Mouse (Mus musculus) heart, postnatal 36 days (tissue): ENCODE measurements around the gene Tcp10c. TPM values are rescaled to one million over a fixed set of nuclear protein-coding genes. Genes with fewer than 3 reads are reported as not detected.
"Not testable (repeated sequence)": the region's sequence is repeated elsewhere in the genome, so short reads cannot be mapped to it uniquely, and the experiment has no call there.

Experiments
- DNase-seq, 2 experiments: peaks; one replicate each; pipeline ENCODE4 v3.0.0; 2021 to 2022
- intact Hi-C: fragments of 180-260 bp; cut with DNase I; formaldehyde crosslinking; loops from one replicate; pipeline ENCODE4 v1.15.1; 2025
- total RNA-seq, 2 experiments: library from RNA; stranded (reverse); gene quantifications; 2 replicates each; pipeline ENCODE4 v1.2.3; 2021

Tcp10c gene
- not detected for total RNA-seq

DNA sequence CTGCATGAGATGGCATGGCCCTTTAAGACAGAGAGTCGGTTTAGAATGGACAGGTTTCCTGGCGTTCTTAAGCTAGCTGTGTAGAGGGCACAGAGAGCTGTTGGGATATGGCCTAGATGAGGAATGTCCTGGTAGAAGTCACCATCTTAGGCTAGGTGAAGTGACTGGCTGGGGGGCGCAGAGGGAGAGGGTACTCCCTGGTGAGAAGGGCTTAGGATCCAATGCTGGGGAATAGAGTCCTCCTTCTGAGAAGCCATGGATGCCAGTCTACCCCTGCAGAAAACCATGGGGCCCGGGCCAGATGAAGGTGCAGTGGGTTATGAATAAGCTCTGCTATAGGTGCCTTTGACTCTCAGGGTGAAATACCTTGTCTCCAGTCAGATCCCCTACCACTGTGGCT lies at the start of gene Tcp10c:
TSS of gene Tcp10c (plus strand) at position 52 of the 400 bp plus-strand sequence.
- DNase-seq, intact Hi-C loops: not testable (repeated sequence)

GRCm38 (mm10) chr17:13307852-13308251 lies 46.5 kb upstream of the Tcp10c start:
- intact Hi-C loops, DNase-seq: not testable (repeated sequence)

DNA sequence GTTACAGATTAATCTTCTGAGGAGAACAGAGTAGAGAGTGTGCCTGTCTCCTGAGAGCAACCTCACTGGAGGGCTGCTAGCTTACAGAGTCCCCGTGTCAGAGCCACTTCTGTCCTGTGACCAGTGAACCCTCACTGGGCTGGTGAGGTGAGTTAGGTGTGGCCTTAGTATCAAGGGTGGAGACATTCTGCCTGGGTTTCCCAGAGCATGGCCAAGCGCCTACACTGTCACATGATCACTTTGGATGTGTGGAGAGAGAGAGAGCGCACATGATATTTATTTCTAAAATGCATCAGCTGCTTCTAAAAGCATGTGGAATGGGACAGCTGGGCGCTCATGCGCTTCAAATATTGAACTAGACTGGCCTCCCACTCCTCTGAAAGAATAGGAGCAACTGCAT lies 46.0 kb upstream of the Tcp10c start:
- DNase-seq, intact Hi-C loops: not testable (repeated sequence)

- intact Hi-C loops, DNase-seq: not testable (repeated sequence)
Observed at GRCm38 (mm10) chr17:13308746-13309145, 45.6 kb upstream of the Tcp10c start.

GRCm38 (mm10) chr17:13309182-13309631 lies 45.2 kb upstream of the Tcp10c start:
- intact Hi-C loops, DNase-seq: not testable (repeated sequence)

GRCm38 (mm10) chr17:13329967-13330366 lies 24.4 kb upstream of the Tcp10c start:
- DNase-seq, intact Hi-C loops: not testable (repeated sequence)

- DNase-seq, intact Hi-C loops: not testable (repeated sequence)
Observed at GRCm38 (mm10) chr17:13331179-13331578, 23.2 kb upstream of the Tcp10c start.

- DNase-seq, intact Hi-C loops: not testable (repeated sequence)
Observed at GRCm38 (mm10) chr17:13332496-13332895, 21.9 kb upstream of the Tcp10c start.

DNA sequence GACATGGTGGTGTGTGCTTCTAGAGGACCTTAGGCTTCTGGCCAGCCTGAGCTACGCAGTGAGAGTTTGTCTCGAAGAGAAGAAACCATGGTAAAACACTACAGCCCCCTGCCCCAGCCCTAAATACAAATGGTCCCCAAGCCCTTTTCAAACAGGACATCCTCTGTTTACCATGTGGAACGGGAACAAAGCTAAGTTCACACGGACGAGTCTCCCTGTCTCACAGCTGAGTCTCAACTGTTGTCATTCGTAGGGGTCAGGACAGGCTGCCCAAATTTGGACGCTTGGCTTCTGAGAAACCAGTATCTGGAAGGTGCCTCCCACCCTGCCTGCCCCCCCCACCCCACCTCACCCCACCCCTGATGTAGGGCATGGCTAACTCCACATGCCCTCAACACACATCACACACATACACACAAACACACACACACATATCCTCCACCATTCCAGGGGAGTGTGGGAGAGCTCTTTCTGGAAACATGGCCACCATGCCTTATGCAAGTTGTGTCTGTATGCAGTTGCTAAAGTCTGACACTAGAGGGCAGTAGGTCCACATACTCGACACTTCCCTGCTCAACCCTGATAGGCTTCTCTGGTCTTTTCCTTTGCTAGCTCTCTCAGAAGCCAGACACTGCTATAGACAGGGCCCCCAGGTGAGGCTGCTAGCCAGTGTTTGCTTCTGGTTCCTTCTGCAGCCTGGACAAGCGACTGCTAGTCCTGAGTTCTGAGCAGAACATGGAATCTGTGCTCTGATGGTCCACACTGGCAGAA lies 17.2 kb upstream of the Tcp10c start:
- intact Hi-C loops: not testable (repeated sequence)
- DNase-seq: peak; percentile 23 to 42

DNA sequence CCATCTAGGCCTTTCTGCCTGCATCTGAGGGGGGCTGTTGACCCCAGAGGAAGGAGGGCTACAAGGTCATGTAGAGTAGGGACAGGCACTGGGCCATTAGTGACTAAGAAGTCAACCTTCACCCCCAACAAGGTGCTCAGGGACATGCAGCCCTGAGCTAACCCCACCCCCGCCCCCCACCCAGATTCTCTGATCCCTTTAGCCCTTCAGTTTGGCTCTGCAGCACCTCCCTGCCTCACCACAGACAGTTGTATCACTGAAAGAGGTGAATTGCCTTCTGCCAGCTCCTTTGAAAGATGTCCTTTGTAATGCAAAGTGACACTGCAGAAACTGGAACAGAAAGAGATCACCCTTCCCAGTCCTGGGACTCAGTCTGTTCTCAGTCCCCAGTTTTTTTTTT lies 16.4 kb upstream of the Tcp10c start:
- DNase-seq, intact Hi-C loops: not testable (repeated sequence)

DNA sequence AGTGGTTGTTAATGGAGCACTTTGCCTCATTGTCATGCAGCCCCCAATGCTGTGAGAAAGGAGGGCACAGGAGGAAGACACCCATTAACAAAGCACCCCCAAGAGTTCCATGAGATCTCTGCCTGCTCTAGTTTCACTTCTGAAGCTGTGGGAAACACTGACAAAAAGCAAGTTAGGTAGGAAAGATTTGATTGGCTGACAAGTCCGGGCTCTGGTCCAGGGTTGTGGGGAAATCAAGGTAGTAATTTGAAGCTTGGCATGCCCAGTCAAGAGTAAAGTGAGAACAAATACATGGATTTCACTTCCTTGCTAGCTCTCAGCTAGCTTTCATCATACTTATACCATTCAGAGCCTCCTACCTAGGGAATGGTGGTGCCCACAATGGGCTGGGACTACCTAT lies 14.3 kb upstream of the Tcp10c start:
- DNase-seq, intact Hi-C loops: not testable (repeated sequence)

DNA sequence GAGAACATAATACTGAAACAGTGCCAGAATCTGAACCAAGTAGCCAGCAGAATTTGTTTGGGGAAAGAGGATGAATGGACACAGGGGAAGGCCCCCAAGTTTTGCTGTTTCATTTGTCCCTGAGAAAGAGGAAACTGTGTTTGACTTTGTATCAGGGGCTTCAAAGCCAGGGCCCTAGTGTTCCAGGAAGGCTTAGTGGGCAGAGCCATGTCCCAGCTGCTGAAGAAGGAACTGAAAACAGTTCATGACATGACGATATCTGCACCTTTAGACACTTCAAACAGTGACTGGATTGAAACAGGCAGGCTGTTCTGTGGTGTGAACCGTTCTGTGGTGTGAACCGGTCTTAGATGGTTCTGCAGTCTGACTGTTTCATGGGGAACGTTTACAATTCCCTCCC lies 8.4 kb upstream of the Tcp10c start:
- DNase-seq, intact Hi-C loops: not testable (repeated sequence)

DNA sequence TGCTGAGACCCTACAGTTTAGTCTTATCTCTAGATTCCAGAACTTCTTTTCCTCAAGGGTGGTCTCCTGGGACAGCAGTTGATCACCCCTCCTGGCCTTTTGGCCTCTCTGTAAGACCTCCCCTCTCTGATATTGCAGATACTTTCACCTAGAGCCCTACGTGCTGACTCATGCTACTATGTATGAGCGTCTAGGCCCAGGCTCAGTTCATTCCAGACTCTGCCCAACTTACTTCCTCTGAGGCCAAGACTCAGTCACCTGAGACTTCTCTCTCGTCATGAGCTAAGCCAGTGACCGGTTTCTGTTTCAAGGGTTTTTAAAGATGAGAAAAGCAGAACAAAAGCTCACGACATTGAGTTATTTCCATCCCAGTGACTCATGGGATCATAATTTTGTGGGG lies 4.8 kb upstream of the Tcp10c start:
- intact Hi-C loops, DNase-seq: not testable (repeated sequence)

DNA sequence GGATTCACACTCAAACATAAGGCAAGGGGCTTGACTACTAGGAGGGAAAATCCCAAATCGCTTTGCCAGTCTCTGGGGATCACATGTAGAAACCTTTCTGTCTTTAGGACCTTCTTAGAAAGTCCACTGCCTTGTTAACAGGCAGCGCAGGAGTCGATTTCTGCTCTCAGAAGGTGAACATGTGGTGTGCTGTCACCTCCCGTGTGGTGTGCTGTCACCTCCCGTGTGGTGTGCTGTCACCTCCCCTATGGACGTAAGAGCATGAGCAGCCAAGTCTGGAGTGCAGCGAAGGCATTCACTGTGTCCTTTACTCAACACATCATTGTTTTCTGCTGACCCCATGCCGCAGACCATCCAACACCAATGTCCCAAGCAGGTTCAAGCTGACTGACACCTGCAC lies 1.1 kb upstream of the Tcp10c start:
- intact Hi-C loops, DNase-seq: not testable (repeated sequence)

DNA sequence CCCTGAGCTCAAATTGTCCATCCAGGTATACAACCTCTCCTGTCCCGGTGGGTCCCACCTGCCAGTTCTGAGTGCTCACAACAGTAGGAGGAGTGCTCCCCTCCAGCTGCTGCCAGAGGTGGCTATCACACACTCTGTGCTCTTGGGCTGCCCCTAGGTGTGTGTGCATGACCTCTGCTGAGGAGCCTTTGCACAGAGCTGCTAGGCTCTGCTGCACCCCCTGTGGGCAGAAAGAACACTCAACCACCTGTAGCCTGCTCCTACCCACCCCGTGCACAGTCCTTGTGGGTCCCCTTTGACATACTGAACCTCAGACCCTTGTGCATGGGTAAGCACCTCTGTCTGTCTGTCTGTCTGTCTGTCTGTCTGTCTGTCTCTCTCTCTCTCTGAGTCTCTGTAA lies 8.1 kb downstream of the Tcp10c start:
- intact Hi-C loops, DNase-seq: not testable (repeated sequence)

DNA sequence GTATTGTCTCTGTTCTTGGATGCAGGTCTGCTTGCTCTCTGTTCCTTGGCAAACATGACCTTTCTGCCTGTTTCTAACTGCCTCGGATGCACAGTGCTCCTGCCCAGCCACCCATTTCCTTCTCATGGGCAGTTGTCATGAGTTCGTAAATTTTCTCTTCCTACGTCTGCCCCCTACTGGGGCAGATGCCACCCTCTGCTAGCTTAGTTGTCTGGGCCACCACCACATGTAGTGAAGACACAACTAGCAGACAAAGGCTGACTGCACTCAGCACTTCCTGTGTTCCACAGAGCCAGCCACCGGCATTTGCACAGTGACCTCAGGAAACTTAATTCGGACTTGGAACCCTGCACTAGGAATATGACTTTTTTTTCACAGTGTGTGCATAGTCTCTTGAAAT lies 9.4 kb downstream of the Tcp10c start:
- DNase-seq, intact Hi-C loops: not testable (repeated sequence)

DNA sequence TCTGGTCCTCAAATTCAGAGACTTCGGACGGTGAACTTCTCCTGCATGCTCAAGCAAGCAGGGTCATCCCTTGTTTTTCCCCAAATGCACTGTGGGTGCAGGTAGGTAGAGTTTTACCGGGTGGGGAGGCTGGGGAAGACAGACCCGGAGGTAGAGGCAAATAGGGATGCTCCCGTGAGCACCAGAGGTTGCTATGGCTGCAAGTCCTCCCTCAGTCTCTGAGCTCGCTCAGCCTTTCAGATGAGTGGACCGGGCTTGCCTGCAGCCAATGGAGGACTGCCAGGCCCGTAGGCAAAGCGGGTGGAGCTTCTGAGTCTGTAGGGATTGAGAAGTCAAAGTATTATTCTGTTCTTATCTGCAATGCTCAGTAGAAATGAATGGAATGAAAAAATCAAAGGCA lies 9.8 kb downstream of the Tcp10c start:
- DNase-seq, intact Hi-C loops: not testable (repeated sequence)

DNA sequence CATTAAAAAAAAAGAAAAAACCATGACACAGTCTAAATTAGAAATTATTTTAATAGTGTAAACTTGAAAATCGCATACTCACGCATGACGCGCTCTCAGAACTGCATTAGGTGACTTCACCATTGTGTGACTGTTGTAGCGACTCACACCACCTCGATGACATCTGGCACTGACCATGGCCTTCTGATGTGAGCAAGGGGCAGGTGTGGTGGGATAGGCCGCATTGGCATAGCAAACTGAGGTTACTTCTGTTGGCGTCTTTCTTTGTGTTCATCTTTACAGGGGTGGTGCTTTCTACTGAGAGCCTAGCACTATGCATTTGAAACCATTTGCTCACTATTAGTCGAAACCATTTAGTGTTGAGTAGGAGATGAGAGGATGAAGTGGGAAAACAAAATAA lies 12.8 kb downstream of the Tcp10c start:
- intact Hi-C loops, DNase-seq: not testable (repeated sequence)

DNA sequence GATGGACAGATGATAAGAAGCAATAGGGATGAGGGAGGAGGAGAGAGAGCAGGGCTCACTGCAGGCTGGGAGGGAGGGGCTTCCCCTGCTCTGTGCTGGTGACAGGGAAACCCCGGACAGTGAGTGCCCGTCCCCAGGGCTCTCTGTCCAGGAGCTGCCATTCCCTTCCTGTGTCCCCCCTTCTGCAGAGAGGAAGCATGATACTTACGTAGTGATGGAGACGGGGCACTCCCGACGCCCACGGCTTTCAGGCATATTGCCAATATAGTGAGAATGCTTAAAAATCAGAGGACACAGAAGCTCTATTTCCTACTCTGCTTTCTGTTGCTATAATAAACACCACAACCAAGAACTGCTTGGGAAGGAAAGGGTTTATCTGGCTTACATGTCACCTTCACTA lies 14.3 kb downstream of the Tcp10c start:
- intact Hi-C loops, DNase-seq: not testable (repeated sequence)

DNA sequence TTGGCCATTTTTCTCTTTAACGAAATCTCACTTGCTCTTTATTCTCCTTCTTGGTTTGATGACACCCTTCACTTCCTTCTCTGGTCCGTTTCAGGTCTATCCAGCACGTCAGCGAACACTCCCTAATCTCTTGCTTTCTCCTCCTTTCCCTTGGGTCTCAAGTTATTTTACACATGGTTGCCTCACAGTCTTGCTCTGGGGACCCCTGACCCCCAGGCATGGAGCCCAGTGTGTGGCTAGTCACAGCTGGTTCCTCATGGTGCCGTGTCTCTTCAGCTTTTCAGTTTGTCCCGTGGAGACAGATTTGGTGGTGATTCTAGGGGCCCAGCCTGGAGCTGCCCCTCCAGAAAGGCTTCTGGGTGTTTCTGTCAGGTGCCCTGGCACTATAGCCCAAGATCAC lies 16.4 kb downstream of the Tcp10c start:
- DNase-seq, intact Hi-C loops: not testable (repeated sequence)

GRCm38 (mm10) chr17:13378341-13378740 lies 24.0 kb downstream of the Tcp10c start:
- DNase-seq, intact Hi-C loops: not testable (repeated sequence)

DNA sequence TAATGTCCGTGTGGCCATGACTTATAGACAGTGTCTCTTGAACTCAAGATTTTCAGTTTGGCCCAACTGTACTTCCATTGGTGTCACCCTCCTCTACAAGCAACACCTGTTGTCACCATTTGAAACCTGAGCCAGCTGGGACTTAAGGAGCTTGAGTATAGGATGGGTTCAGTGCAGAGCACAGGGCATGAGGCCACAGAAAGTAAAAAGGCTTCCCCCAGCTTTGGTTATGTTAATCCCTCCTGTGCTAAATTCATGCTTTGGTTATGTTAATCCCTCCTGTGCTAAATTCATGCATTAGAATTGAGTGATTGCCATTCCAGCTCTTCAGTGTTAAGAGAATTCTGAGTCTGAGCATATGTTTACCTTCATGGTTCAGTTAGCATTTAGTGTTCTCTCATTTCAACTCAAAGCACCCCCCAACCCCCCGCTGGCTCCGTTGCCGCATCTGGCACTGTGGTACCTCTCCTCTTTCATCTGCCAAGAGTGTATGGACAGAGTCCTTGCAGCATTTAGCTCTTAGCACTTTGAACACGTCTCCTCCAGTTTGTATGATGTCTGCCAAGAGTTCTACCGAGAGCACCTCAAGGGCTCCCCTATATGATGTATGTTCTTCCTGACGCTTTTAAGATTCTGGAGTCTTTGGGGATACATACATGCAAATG lies 25.7 kb downstream of the Tcp10c start:
- DNase-seq, intact Hi-C loops: not testable (repeated sequence)
